Mouse (Mus musculus): ENCODE results near the gene Tecr. TPM values are rescaled to one million over a fixed set of nuclear protein-coding genes. Genes with fewer than 3 reads are reported as not detected.
"Not testable (repeated sequence)": the region's sequence is repeated elsewhere in the genome, so short reads cannot be mapped to it uniquely, and the experiment has no call there.

The Tecr gene
- polyA plus RNA-seq, 1 experiment: 310 TPM

- no peaks in the 10 kb centered on the region for H3K9me3 ChIP-seq (replicated peaks; ENCODE audit: control insufficient read depth, insufficient read depth, low read length, poor library complexity, severe bottlenecking)
- H3K4me1 ChIP-seq (ENCODE audit: control insufficient read depth, insufficient read depth, low read length): peaks cover 5% of the 10 kb centered on the region
- no peak overlapping the region for H3K27ac ChIP-seq (ENCODE audit: insufficient read depth, low read length)
- peaks cover 29% of the 10 kb centered on the region for H3K36me3 ChIP-seq (ENCODE audit: control insufficient read depth, insufficient read depth, low read length, poor library complexity, severe bottlenecking)
- H3K4me3 ChIP-seq (ENCODE audit: low read depth, low read length): no peak overlapping the region
- H3K9ac ChIP-seq (ENCODE audit: low read depth, poor library complexity, severe bottlenecking): no peak overlapping the region
- H3K27me3 ChIP-seq (ENCODE audit: control insufficient read depth, insufficient read depth, low read length, poor library complexity, severe bottlenecking): no peaks in the 10 kb centered on the region
- TF ChIP-seq EP300 (IDR thresholded peaks at IDR 0.05; ENCODE audit: insufficient read depth, low read depth, low read length) (no peak), POLR2A (IDR thresholded peaks at IDR 0.05; ENCODE audit: insufficient read depth, low read length) (no peak), CTCF (IDR thresholded peaks at IDR 0.05; ENCODE audit: low read depth, low read length) (no peak)
These were observed 36.0 kb downstream of the Tecr start for GRCm38 (mm10) chr8:83571791-83572190.

- H3K4me1 ChIP-seq (ENCODE audit: control insufficient read depth, insufficient read depth, low read length); H3K27ac ChIP-seq (ENCODE audit: insufficient read depth, low read length); H3K9me3 ChIP-seq (replicated peaks; ENCODE audit: control insufficient read depth, insufficient read depth, low read length, poor library complexity, severe bottlenecking); H3K27me3 ChIP-seq (ENCODE audit: control insufficient read depth, insufficient read depth, low read length, poor library complexity, severe bottlenecking); H3K4me3 ChIP-seq (ENCODE audit: low read depth, low read length); H3K9ac ChIP-seq (ENCODE audit: low read depth, poor library complexity, severe bottlenecking): not testable (repeated sequence)
- H3K36me3 ChIP-seq (ENCODE audit: control insufficient read depth, insufficient read depth, low read length, poor library complexity, severe bottlenecking): peaks cover 29% of the 10 kb centered on the region
These were observed 36.8 kb downstream of the Tecr start for GRCm38 (mm10) chr8:83571001-83571340.

GRCm38 (mm10) chr8:83570272-83571000 lies 37.3 kb downstream of the Tecr start:
- Histone ChIP-seq H3K27ac (ENCODE audit: insufficient read depth, low read length) (no peak overlapping the region), H3K36me3 (ENCODE audit: control insufficient read depth, insufficient read depth, low read length, poor library complexity, severe bottlenecking) (peaks cover 29% of the 10 kb centered on the region), H3K4me1 (ENCODE audit: control insufficient read depth, insufficient read depth, low read length) (peaks cover 5% of the 10 kb centered on the region), H3K9me3 (replicated peaks; ENCODE audit: control insufficient read depth, insufficient read depth, low read length, poor library complexity, severe bottlenecking) (no peaks in the 10 kb centered on the region), H3K4me3 (ENCODE audit: low read depth, low read length) (no peak overlapping the region), H3K9ac (ENCODE audit: low read depth, poor library complexity, severe bottlenecking) (no peak overlapping the region), H3K27me3 (ENCODE audit: control insufficient read depth, insufficient read depth, low read length, poor library complexity, severe bottlenecking) (no peaks in the 10 kb centered on the region)
- TF ChIP-seq POLR2A (IDR thresholded peaks at IDR 0.05; ENCODE audit: insufficient read depth, low read length): no peak
- no peak for TF ChIP-seq CTCF (IDR thresholded peaks at IDR 0.05; ENCODE audit: low read depth, low read length)
- TF ChIP-seq EP300 (IDR thresholded peaks at IDR 0.05; ENCODE audit: insufficient read depth, low read depth, low read length): no peak

- H3K36me3 ChIP-seq (ENCODE audit: control insufficient read depth, insufficient read depth, low read length, poor library complexity, severe bottlenecking): peaks cover 29% of the 10 kb centered on the region
- no peaks in the 10 kb centered on the region for H3K27me3 ChIP-seq (ENCODE audit: control insufficient read depth, insufficient read depth, low read length, poor library complexity, severe bottlenecking)
- no peak overlapping the region for H3K27ac ChIP-seq (ENCODE audit: insufficient read depth, low read length)
- H3K9ac ChIP-seq (ENCODE audit: low read depth, poor library complexity, severe bottlenecking): no peak overlapping the region
- H3K4me3 ChIP-seq (ENCODE audit: low read depth, low read length): no peak overlapping the region
- no peaks in the 10 kb centered on the region for H3K9me3 ChIP-seq (replicated peaks; ENCODE audit: control insufficient read depth, insufficient read depth, low read length, poor library complexity, severe bottlenecking)
- TF ChIP-seq EP300 (IDR thresholded peaks at IDR 0.05; ENCODE audit: insufficient read depth, low read depth, low read length) (no peak), CTCF (IDR thresholded peaks at IDR 0.05; ENCODE audit: low read depth, low read length) (no peak), POLR2A (IDR thresholded peaks at IDR 0.05; ENCODE audit: insufficient read depth, low read length) (no peak)
- peaks cover 3% of the 10 kb centered on the region for H3K4me1 ChIP-seq (ENCODE audit: control insufficient read depth, insufficient read depth, low read length)
These were observed 38.6 kb downstream of the Tecr start for GRCm38 (mm10) chr8:83569165-83569564.

- peaks cover 3% of the 10 kb centered on the region for H3K4me1 ChIP-seq (ENCODE audit: control insufficient read depth, insufficient read depth, low read length)
- TF ChIP-seq POLR2A (IDR thresholded peaks at IDR 0.05; ENCODE audit: insufficient read depth, low read length): no peak
- no peak for TF ChIP-seq EP300 (IDR thresholded peaks at IDR 0.05; ENCODE audit: insufficient read depth, low read depth, low read length)
- TF ChIP-seq CTCF (IDR thresholded peaks at IDR 0.05; ENCODE audit: low read depth, low read length): no peak
- no peak overlapping the region for H3K27ac ChIP-seq (ENCODE audit: insufficient read depth, low read length)
- H3K27me3 ChIP-seq (ENCODE audit: control insufficient read depth, insufficient read depth, low read length, poor library complexity, severe bottlenecking): no peaks in the 10 kb centered on the region
- no peak overlapping the region for H3K9ac ChIP-seq (ENCODE audit: low read depth, poor library complexity, severe bottlenecking)
- H3K4me3 ChIP-seq (ENCODE audit: low read depth, low read length): no peak overlapping the region
- H3K36me3 ChIP-seq (ENCODE audit: control insufficient read depth, insufficient read depth, low read length, poor library complexity, severe bottlenecking): peaks cover 29% of the 10 kb centered on the region
- no peaks in the 10 kb centered on the region for H3K9me3 ChIP-seq (replicated peaks; ENCODE audit: control insufficient read depth, insufficient read depth, low read length, poor library complexity, severe bottlenecking)
These were observed 39.0 kb downstream of the Tecr start for GRCm38 (mm10) chr8:83568755-83569154.

- Histone ChIP-seq H3K4me3 (ENCODE audit: low read depth, low read length) (no peak overlapping the region), H3K9me3 (replicated peaks; ENCODE audit: control insufficient read depth, insufficient read depth, low read length, poor library complexity, severe bottlenecking) (no peaks in the 10 kb centered on the region), H3K36me3 (ENCODE audit: control insufficient read depth, insufficient read depth, low read length, poor library complexity, severe bottlenecking) (peaks cover 29% of the 10 kb centered on the region), H3K27ac (ENCODE audit: insufficient read depth, low read length) (no peak overlapping the region), H3K9ac (ENCODE audit: low read depth, poor library complexity, severe bottlenecking) (no peak overlapping the region), H3K4me1 (ENCODE audit: control insufficient read depth, insufficient read depth, low read length) (peaks cover 3% of the 10 kb centered on the region), H3K27me3 (ENCODE audit: control insufficient read depth, insufficient read depth, low read length, poor library complexity, severe bottlenecking) (no peaks in the 10 kb centered on the region)
- TF ChIP-seq EP300 (IDR thresholded peaks at IDR 0.05; ENCODE audit: insufficient read depth, low read depth, low read length): no peak
- TF ChIP-seq POLR2A (IDR thresholded peaks at IDR 0.05; ENCODE audit: insufficient read depth, low read length): no peak
- TF ChIP-seq CTCF (IDR thresholded peaks at IDR 0.05; ENCODE audit: low read depth, low read length): no peak
These were observed 39.6 kb downstream of the Tecr start for GRCm38 (mm10) chr8:83568128-83568527.

Data from ES-Bruce4 (cell line).